ENCODE assay signal across 29 mouse cellular contexts in genomic region chr19:11957846-11958245, GRCm38 (mm10). TPM values are rescaled to one million over a fixed set of nuclear protein-coding genes. Genes with fewer than 3 reads are reported as not detected.
DNase-seq lines count a peak whose midpoint lies in the region; ATAC-seq lines count a peak whose summit lies in the region.
"Had no signal": no experiment of that assay in that cellular context is flagged by ENCODE, and none has a peak within 500 bp of the region (broad histone marks: within the 10 kb centered on the region; RNA-seq: fewer than 3 reads in every experiment).

No protein-coding gene starts in this region.

- no peak for DNase-seq in embryonic facial prominence, embryonic 10.5 days (ENCODE audit: low spot score)
- no peak for DNase-seq in heart, postnatal 36 days
- no peak for DNase-seq in frontal cortex, postnatal 10 days (ENCODE audit: low spot score in 2 of 2)
- DNase-seq: adrenal gland, adult 8-10 months; adrenal gland, postnatal 25 days; cerebellum, adult 11-12 months; cerebellum, adult 8-10 months; cerebellum, postnatal 10 days; cerebellum, postnatal 36 days; embryo, embryonic 11 days; gastrocnemius, adult 2 months; gastrocnemius, postnatal 14 days; heart, adult 2 months; heart, postnatal 14 days; kidney, adult 2 months had no signal

- H3K4me1 ChIP-seq in embryonic facial prominence, embryonic 13.5 days, result no peaks in the 10 kb centered on the region
- no peaks in the 10 kb centered on the region for H3K4me1 ChIP-seq in embryonic facial prominence, embryonic 10.5 days
- H3K4me1 ChIP-seq in heart, embryonic 16.5 days (ENCODE audit: control insufficient read depth, insufficient read depth, low read length), result peaks cover 5% of the 10 kb centered on the region; the same call in 1 of the 2 replicates
- H3K4me1 ChIP-seq: embryonic facial prominence, embryonic 15.5 days; forebrain, embryonic 12.5 days; forebrain, embryonic 15.5 days; hindbrain, embryonic 12.5 days; hindbrain, embryonic 15.5 days had no signal

- H3K79me2 ChIP-seq in macrophage (ENCODE audit: inconsistent target), result no peaks in the 10 kb centered on the region

- no peaks in the 10 kb centered on the region for H3K27me3 ChIP-seq in embryonic facial prominence, embryonic 13.5 days
- no peaks in the 10 kb centered on the region for H3K27me3 ChIP-seq in embryonic facial prominence, embryonic 10.5 days (replicated peaks; ENCODE audit: low read depth, poor library complexity, severe bottlenecking)
- no peaks in the 10 kb centered on the region for H3K27me3 ChIP-seq in heart, embryonic 16.5 days (ENCODE audit: control insufficient read depth, insufficient read depth, low read length)
- H3K27me3 ChIP-seq: embryonic facial prominence, embryonic 15.5 days; forebrain, embryonic 12.5 days; forebrain, embryonic 15.5 days; heart, embryonic 15.5 days; hindbrain, embryonic 12.5 days; hindbrain, embryonic 15.5 days had no signal

- no peak for ATAC-seq in embryonic facial prominence, embryonic 13.5 days (ENCODE audit: insufficient number of reproducible peaks, insufficient read depth, low FRiP score, low TSS enrichment, low read depth)
- ATAC-seq in heart, embryonic 16.5 days (replicated peaks; ENCODE audit: extremely low read depth, insufficient read depth, low FRiP score), result no peak
- ATAC-seq: activated CD4-positive, CD25-positive, alpha-beta regulatory T cell, adult 4 months; forebrain, embryonic 15.5 days; intestine, postnatal 0 days had no signal

- no peak overlapping the region for H3K4me3 ChIP-seq in embryonic facial prominence, embryonic 13.5 days
- H3K4me3 ChIP-seq in embryonic facial prominence, embryonic 10.5 days, result no peak overlapping the region
- no peak overlapping the region for H3K4me3 ChIP-seq in heart, embryonic 16.5 days (ENCODE audit: low read length)
- no peak overlapping the region for H3K4me3 ChIP-seq in macrophage (ENCODE audit: inconsistent target)
- H3K4me3 ChIP-seq: embryonic facial prominence, embryonic 15.5 days; erythroblast, embryonic 14.5 days; forebrain, embryonic 12.5 days; forebrain, embryonic 15.5 days; gastrocnemius, adult 2 months; heart, adult 2 months; heart, embryonic 15.5 days; hindbrain, embryonic 12.5 days; hindbrain, embryonic 15.5 days had no signal

- H3K9me3 ChIP-seq in embryonic facial prominence, embryonic 13.5 days, result no peaks in the 10 kb centered on the region
- H3K9me3 ChIP-seq in embryonic facial prominence, embryonic 10.5 days, result no peaks in the 10 kb centered on the region
- no peaks in the 10 kb centered on the region for H3K9me3 ChIP-seq in heart, embryonic 16.5 days (replicated peaks; ENCODE audit: control insufficient read depth, low read length)
- H3K9me3 ChIP-seq: embryonic facial prominence, embryonic 15.5 days; forebrain, embryonic 12.5 days; forebrain, embryonic 15.5 days; G1E; heart, embryonic 15.5 days; hindbrain, embryonic 12.5 days; hindbrain, embryonic 15.5 days had no signal

- H3K4me2 ChIP-seq in embryonic facial prominence, embryonic 13.5 days, result no peak overlapping the region
- H3K4me2 ChIP-seq in heart, embryonic 16.5 days (ENCODE audit: low read depth, low read length), result no peak overlapping the region
- H3K4me2 ChIP-seq: embryonic facial prominence, embryonic 15.5 days; forebrain, embryonic 12.5 days; forebrain, embryonic 15.5 days; heart, embryonic 11.5 days; heart, embryonic 15.5 days; hindbrain, embryonic 12.5 days; hindbrain, embryonic 15.5 days had no signal

- intact Hi-C loops in heart, postnatal 36 days (cut with DNase I), result no loop called here

- H3K27ac ChIP-seq in embryonic facial prominence, embryonic 13.5 days, result no peak overlapping the region
- no peak overlapping the region for H3K27ac ChIP-seq in embryonic facial prominence, embryonic 10.5 days (replicated peaks)
- no peak overlapping the region for H3K27ac ChIP-seq in heart, embryonic 16.5 days (ENCODE audit: low read length)
- H3K27ac ChIP-seq in macrophage, result peak overlapping the region; percentile 27; the same call in 1 of the 2 replicates
- H3K27ac ChIP-seq: embryonic facial prominence, embryonic 15.5 days; forebrain, embryonic 12.5 days; forebrain, embryonic 15.5 days; gastrocnemius, adult 2 months; heart, adult 2 months; heart, embryonic 15.5 days; hindbrain, embryonic 12.5 days; hindbrain, embryonic 15.5 days had no signal

- H3K9ac ChIP-seq in embryonic facial prominence, embryonic 13.5 days, result 0 out of 2 replicates have a peak overlapping the region, but pooled peaks have one; percentile 3
- H3K9ac ChIP-seq in heart, embryonic 16.5 days (ENCODE audit: low read length), result 0 out of 2 replicates have a peak overlapping the region, but pooled peaks have one; percentile 4
- H3K9ac ChIP-seq: embryonic facial prominence, embryonic 15.5 days; forebrain, embryonic 12.5 days; forebrain, embryonic 15.5 days; heart, embryonic 15.5 days; hindbrain, embryonic 12.5 days; hindbrain, embryonic 15.5 days had no signal

- no peaks in the 10 kb centered on the region for H3K36me3 ChIP-seq in embryonic facial prominence, embryonic 13.5 days
- no peaks in the 10 kb centered on the region for H3K36me3 ChIP-seq in embryonic facial prominence, embryonic 10.5 days (replicated peaks)
- no peaks in the 10 kb centered on the region for H3K36me3 ChIP-seq in heart, embryonic 16.5 days (ENCODE audit: control insufficient read depth, insufficient read depth)
- no peaks in the 10 kb centered on the region for H3K36me3 ChIP-seq in macrophage (ENCODE audit: inconsistent target)
- H3K36me3 ChIP-seq: embryonic facial prominence, embryonic 15.5 days; forebrain, embryonic 12.5 days; forebrain, embryonic 15.5 days; G1E; heart, embryonic 15.5 days; hindbrain, embryonic 12.5 days; hindbrain, embryonic 15.5 days had no signal

- WGBS in embryonic facial prominence, embryonic 13.5 days, result 76% methylated on average over 8 of the region's 8 CpGs
- 82% methylated on average over 8 of the region's 8 CpGs for WGBS in embryonic facial prominence, embryonic 10.5 days
- 58% methylated on average over 8 of the region's 8 CpGs for WGBS in heart, embryonic 16.5 days
- WGBS in macrophage (ENCODE audit: missing documents), result 95% methylated on average over 8 of the region's 8 CpGs

RNA-seq across cellular contexts. Expression of gene Osbp, which starts 7.9 kb away (rescaled TPM):
- polyA plus RNA-seq in embryonic facial prominence, embryonic 13.5 days (2015; fragmentation: Nextera tagmentation; extraction: Ambion mirVana), result 5.0 and 7.0 TPM in 2 replicates
- 2.8 and 3.5 TPM in 2 replicates for polyA plus RNA-seq in embryonic facial prominence, embryonic 10.5 days (2016; fragmentation: Nextera tagmentation; extraction: Ambion mirVana)
- 4.4 TPM in 2 replicates for polyA plus RNA-seq in heart, embryonic 16.5 days (2015; fragmentation: Nextera tagmentation; extraction: Ambion mirVana)
- total RNA-seq in heart, postnatal 36 days (2021), result 100 to 1,000 TPM; 102 to 106 TPM
- 10 to 100 TPM; 11.5 to 33.6 (median 23.9) TPM for total RNA-seq in macrophage (2018; cell fraction: chromatin; rRNA removed)
- total RNA-seq in macrophage (2018; cell fraction: cytosol; rRNA removed), result 10 to 100 TPM; 24.6 to 46.9 (median 36.0) TPM
- 10 to 100 TPM; 16.3 to 53.2 (median 36.8) TPM for total RNA-seq in macrophage (2018; cell fraction: nucleus; rRNA removed)
- polyA plus RNA-seq in macrophage (2018), result 27.8 to 35.2 TPM (median 29.0 TPM) in 3 replicates

RNA-seq across cellular contexts. Expression of gene Patl1, which starts 45.6 kb away (rescaled TPM):
- polyA plus RNA-seq in embryonic facial prominence, embryonic 13.5 days (2015; fragmentation: Nextera tagmentation; extraction: Ambion mirVana), result 18.9 and 20.5 TPM in 2 replicates
- 23.4 and 23.6 TPM in 2 replicates for polyA plus RNA-seq in embryonic facial prominence, embryonic 10.5 days (2016; fragmentation: Nextera tagmentation; extraction: Ambion mirVana)
- 19.1 and 21.0 TPM in 2 replicates for polyA plus RNA-seq in heart, embryonic 16.5 days (2015; fragmentation: Nextera tagmentation; extraction: Ambion mirVana)
- 10 to 100 TPM; 26.3 to 27.3 TPM for total RNA-seq in heart, postnatal 36 days (2021)
- 100 to 1,000 TPM in 7 of 26 experiments, 10 to 100 TPM in 19; 52.9 to 143 (median 76.6) TPM for total RNA-seq in macrophage (2018; cell fraction: chromatin; rRNA removed)
- total RNA-seq in macrophage (2018; cell fraction: cytosol; rRNA removed), result 10 to 100 TPM; 36.3 to 59.5 (median 42.6) TPM
- total RNA-seq in macrophage (2018; cell fraction: nucleus; rRNA removed), result 100 to 1,000 TPM in 4 of 26 experiments, 10 to 100 TPM in 22; 47.0 to 118 (median 66.9) TPM
- polyA plus RNA-seq in macrophage (2018), result 29.2 to 49.7 TPM (median 30.6 TPM) in 3 replicates
